Mouse (Mus musculus) liver, postnatal 0 days (tissue): ENCODE results near the gene Itga2b. TPM values are rescaled to one million over a fixed set of nuclear protein-coding genes. Genes with fewer than 3 reads are reported as not detected.

Source experiments
- ATAC-seq: fragments of 200-750 bp; cut with Nextera tagmentation; 2 replicates; pipeline ENCODE4 v1.8.0; 2017; ENCODE audit warnings: mild to moderate bottlenecking, moderate library complexity
- DNase-seq: peaks from one replicate; pipeline ENCODE4 v3.0.0-alpha.2; 2016
- H3K27ac ChIP-seq: fragments of 300-500 bp; sonication (generic); 2 replicates; pipeline ENCODE4 v1.5.1; 2014; ENCODE audit warnings: antibody characterized with exemption, moderate library complexity, mild to moderate bottlenecking, low read depth
- H3K27me3 ChIP-seq: fragments of 300-500 bp; sonication (generic); 2 replicates; pipeline ENCODE4 v1.6.1; 2014; ENCODE audit warnings: low read length, control low read depth, mixed read lengths; ENCODE audit not compliant: insufficient read depth
- H3K36me3 ChIP-seq: fragments of 300-500 bp; sonication (generic); replicated peaks from 2 replicates; pipeline ENCODE4 v1.6.1; 2014; ENCODE audit warnings: mild to moderate bottlenecking, control low read depth, low read length, moderate library complexity, mixed read lengths; ENCODE audit not compliant: insufficient read depth
- H3K4me1 ChIP-seq: fragments of 300-500 bp; sonication (generic); 2 replicates; pipeline ENCODE4 v1.6.1; 2014; ENCODE audit warnings: antibody characterized with exemption, mild to moderate bottlenecking, control low read depth; ENCODE audit not compliant: insufficient read depth
- H3K4me2 ChIP-seq: fragments of 300-500 bp; sonication (generic); 2 replicates; pipeline ENCODE4 v1.6.1; 2014; ENCODE audit warnings: low read depth, mild to moderate bottlenecking, low read length, moderate library complexity, mixed read lengths
- H3K4me3 ChIP-seq: fragments of 300-500 bp; sonication (generic); 2 replicates; pipeline ENCODE4 v1.5.1; 2014; ENCODE audit warnings: low read depth, low read length
- H3K9ac ChIP-seq: fragments of 300-500 bp; sonication (generic); replicated peaks from 2 replicates; pipeline ENCODE4 v1.6.1; 2014; ENCODE audit warnings: mild to moderate bottlenecking, moderate library complexity
- H3K9me3 ChIP-seq: fragments of 300-500 bp; sonication (generic); 2 replicates; pipeline ENCODE4 v1.6.1; 2016; ENCODE audit warnings: mild to moderate bottlenecking, control low read depth, low read length, mixed read lengths
- CTCF ChIP-seq: sonication (generic); IDR thresholded peaks from 2 replicates; pipeline ENCODE4 v1.5.1; 2016; ENCODE audit warnings: antibody characterized with exemption, low read depth
- EP300 ChIP-seq: IDR thresholded peaks from 2 replicates; pipeline ENCODE4 v1.6.1; 2016; ENCODE audit warnings: antibody characterized with exemption, low read depth, mild to moderate bottlenecking
- WGBS: fragments of 180-500 bp; shearing (Covaris S2); extraction: QIAGEN DNeasy Blood & Tissue Kit; methylation state at CpG from one replicate; pipeline ENCODE4 v1.1.7; 2014; ENCODE audit not compliant: insufficient replicate concordance; 5-methylcytosine and 5-hydroxymethylcytosine counted together
- microRNA-seq: library from miRNA; unstranded; fragments of <30 nt; microRNA quantifications from one replicate; pipeline ENCODE4, GENCODE M21; 2016
- polyA plus RNA-seq: library from polyadenylated mRNA; unstranded; fragments of >200 nt; fragmentation: Nextera tagmentation; extraction: Ambion mirVana; gene quantifications from 2 replicates; pipeline ENCODE4 v1.2.1, GENCODE M21; 2015

Gene Itga2b
- polyA plus RNA-seq, 1 experiment from 2014 or later, result 44.8 TPM

DNA sequence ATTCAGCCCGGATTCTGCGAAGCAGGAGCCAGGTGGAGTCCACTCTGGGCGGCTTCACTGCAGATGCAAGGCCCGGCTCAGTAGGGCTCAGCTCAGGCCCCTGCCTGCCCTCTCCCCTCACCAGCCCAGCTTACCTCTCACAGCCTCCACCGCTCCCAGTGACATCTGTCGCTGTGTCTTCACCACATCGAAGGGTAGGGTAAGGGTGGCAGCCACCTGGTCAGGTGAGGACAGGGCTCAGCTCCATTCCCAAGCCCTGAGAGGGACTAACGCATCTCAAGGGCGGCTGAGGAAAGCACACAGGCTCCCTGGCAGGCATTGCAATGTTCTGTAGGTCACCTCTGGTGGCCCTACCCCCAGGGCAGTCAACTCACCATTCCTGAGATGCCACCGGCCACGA lies 66.3 kb downstream of the Itga2b start:
- Histone ChIP-seq H3K27ac (no peak overlapping the region), H3K27me3 (peaks cover 23% of the 10 kb centered on the region), H3K4me2 (no peak overlapping the region), H3K9me3 (no peaks in the 10 kb centered on the region), H3K36me3 (peaks cover 36% of the 10 kb centered on the region), H3K4me1 (peaks cover 26% of the 10 kb centered on the region), H3K4me3 (no peak overlapping the region), H3K9ac (no peak overlapping the region)
- no peak for ATAC-seq
- no peak for DNase-seq
- 97% methylated on average over 11 of the region's 11 CpGs for WGBS
- TF ChIP-seq CTCF, result no peak
- TF ChIP-seq EP300, result no peak

Small RNA genes lying within 50 kb of the gene (microRNA-seq; reads per million reads assigned to microRNA genes)
- gene Mir6930, result not detected

Other genes with a start within 250 kb of the Itga2b start
- 17.7 and 17.8 TPM in 2 replicates for gene Hdac5, start 240.0 kb downstream of the Itga2b start, polyA plus RNA-seq
- 4.7 and 4.9 TPM in 2 replicates for gene BC030867, start 221.2 kb downstream of the Itga2b start, polyA plus RNA-seq
- not detected in 2 replicates for gene Asb16, start 201.4 kb downstream of the Itga2b start, polyA plus RNA-seq
- 19.4 and 20.8 TPM in 2 replicates for gene Tmub2, start 185.2 kb downstream of the Itga2b start, polyA plus RNA-seq
- gene Atxn7l3, start 173.5 kb downstream of the Itga2b start, polyA plus RNA-seq, result 4.5 and 4.6 TPM in 2 replicates
- gene Ubtf, start 150.4 kb downstream of the Itga2b start, polyA plus RNA-seq, result 32.4 and 32.5 TPM in 2 replicates
- 311 and 329 TPM in 2 replicates for gene Slc4a1, start 103.9 kb downstream of the Itga2b start, polyA plus RNA-seq
- 1.8 and 2.4 TPM in 2 replicates for gene Rundc3a, start 76.7 kb downstream of the Itga2b start, polyA plus RNA-seq
- gene Slc25a39, start 62.2 kb downstream of the Itga2b start, polyA plus RNA-seq, result 510 and 522 TPM in 2 replicates
- gene Grn, start 39.8 kb downstream of the Itga2b start, polyA plus RNA-seq, result 156 and 161 TPM in 2 replicates
- 0.23 and 0.72 TPM in 2 replicates for gene Fam171a2, start 22.4 kb downstream of the Itga2b start, polyA plus RNA-seq
- gene Gpatch8, start 86.3 kb upstream of the Itga2b start, polyA plus RNA-seq, result 11.1 and 12.2 TPM in 2 replicates
- gene Gm11627, start 109.3 kb upstream of the Itga2b start, polyA plus RNA-seq, result not detected in 2 replicates
- 0.17 and 0.22 TPM in 2 replicates for gene Fzd2, start 134.3 kb upstream of the Itga2b start, polyA plus RNA-seq
- 0.08 TPM in 1 of 2 replicates, not detected in the other for gene Meioc, start 193.6 kb upstream of the Itga2b start, polyA plus RNA-seq
- gene Ccdc43, start 227.7 kb upstream of the Itga2b start, polyA plus RNA-seq, result 9.5 and 9.6 TPM in 2 replicates